In the genomic region with DNA sequence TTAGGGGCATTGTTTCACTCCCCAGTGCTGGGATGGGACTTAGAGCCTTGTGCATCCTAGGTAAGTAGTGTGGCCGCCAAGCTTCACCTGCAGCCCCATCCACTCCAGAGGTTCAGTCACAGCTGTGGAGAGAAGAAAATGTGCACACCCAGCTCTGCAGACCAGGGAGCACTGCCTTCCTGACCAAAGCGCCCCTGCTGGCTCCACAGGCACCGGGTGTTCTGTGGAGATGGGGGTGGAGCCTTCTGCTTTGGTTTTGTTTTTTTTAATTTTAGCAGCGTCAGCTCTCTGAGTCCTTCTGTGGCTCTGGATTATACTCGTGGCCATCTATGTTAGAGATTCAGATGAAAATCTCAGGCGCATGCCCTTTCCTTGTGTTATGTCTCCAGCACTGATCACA, we compare ENCODE assay signal across 34 mouse cellular contexts. TPM values are rescaled to one million over a fixed set of nuclear protein-coding genes. Genes with fewer than 3 reads are reported as not detected.
A peak's percentile ranks its signal among the peaks of the same experiment; 100 is the strongest.
DNase-seq lines count a peak whose midpoint lies in the region; ATAC-seq lines count a peak whose summit lies in the region.
"Had no signal": no experiment of that assay in that cellular context is flagged by ENCODE, and none has a peak within 500 bp of the region (broad histone marks: within the 10 kb centered on the region; RNA-seq: fewer than 3 reads in every experiment).

No protein-coding gene starts in this region.

- no peak overlapping the region for H3K27ac ChIP-seq in kidney, embryonic 15.5 days
- H3K27ac ChIP-seq: embryonic facial prominence, embryonic 15.5 days; limb, embryonic 15.5 days; liver, embryonic 15.5 days; macrophage; midbrain, embryonic 15.5 days; neural tube, embryonic 12.5 days had no signal

- no peak overlapping the region for H3K4me3 ChIP-seq in kidney, embryonic 15.5 days (replicated peaks)
- H3K4me3 ChIP-seq: embryonic facial prominence, embryonic 15.5 days; heart, embryonic 12.5 days; limb, embryonic 15.5 days; liver, embryonic 15.5 days; midbrain, embryonic 15.5 days; neural tube, embryonic 12.5 days had no signal

- no peaks in the 10 kb centered on the region for H3K4me1 ChIP-seq in kidney, embryonic 15.5 days
- H3K4me1 ChIP-seq: embryonic facial prominence, embryonic 15.5 days; heart, embryonic 12.5 days; limb, embryonic 15.5 days; liver, embryonic 15.5 days; midbrain, embryonic 15.5 days; neural tube, embryonic 12.5 days had no signal

- peak; percentile 25 for DNase-seq in kidney, adult 18-20 months
- peak; percentile 40 for DNase-seq in lung, postnatal 10 days
- DNase-seq in lung, adult 18-20 months, result no peak
- peak; percentile 36 to 64 for DNase-seq in kidney, adult 8-10 months
- DNase-seq in kidney, postnatal 4 days, result peak; percentile 11 to 22
- no peak for DNase-seq in adrenal gland, adult 8-10 months
- DNase-seq in c-Kit-positive CD71-positive TER-119-positive erythroid progenitor cells, embryonic 14.5 days (ENCODE audit: low spot score), result no peak
- DNase-seq: adrenal gland, postnatal 10 days; cerebellum, adult 9-11 months; gastrocnemius, postnatal 14 days; heart, adult 18-20 months; heart, postnatal 10 days; left cerebral cortex, postnatal 4 days had no signal

- no peak overlapping the region for H3K9ac ChIP-seq in kidney, embryonic 15.5 days
- H3K9ac ChIP-seq: embryonic facial prominence, embryonic 15.5 days; heart, embryonic 12.5 days; limb, embryonic 15.5 days; liver, embryonic 15.5 days; midbrain, embryonic 15.5 days; neural tube, embryonic 12.5 days had no signal

- H3K9me3 ChIP-seq in kidney, embryonic 15.5 days (replicated peaks), result no peaks in the 10 kb centered on the region
- H3K9me3 ChIP-seq: embryonic facial prominence, embryonic 15.5 days; G1E; heart, embryonic 12.5 days; limb, embryonic 15.5 days; liver, embryonic 15.5 days; midbrain, embryonic 15.5 days; neural tube, embryonic 12.5 days had no signal

- WGBS in kidney, embryonic 15.5 days, result 83% methylated on average over 6 of the region's 6 CpGs

- peaks cover 96% of the 10 kb centered on the region for H3K36me3 ChIP-seq in kidney, embryonic 15.5 days

- no peaks in the 10 kb centered on the region for H3K27me3 ChIP-seq in kidney, embryonic 15.5 days
- H3K27me3 ChIP-seq: CH12.LX; embryonic facial prominence, embryonic 15.5 days; heart, embryonic 12.5 days; limb, embryonic 15.5 days; liver, embryonic 15.5 days; midbrain, embryonic 15.5 days; neural tube, embryonic 12.5 days; Patski had no signal

- no peak for ATAC-seq in kidney, embryonic 15.5 days (replicated peaks; ENCODE audit: low FRiP score)
- ATAC-seq: activated CD4-positive, CD25-positive, alpha-beta regulatory T cell, adult 4 months; forebrain, embryonic 14.5 days; midbrain, embryonic 15.5 days; Patski had no signal

- no peak overlapping the region for H3K4me2 ChIP-seq in kidney, embryonic 15.5 days
- H3K4me2 ChIP-seq: embryonic facial prominence, embryonic 15.5 days; heart, embryonic 12.5 days; limb, embryonic 15.5 days; liver, embryonic 15.5 days; midbrain, embryonic 15.5 days; neural tube, embryonic 12.5 days had no signal

RNA-seq across cellular contexts. Expression of a gene that starts 3.4 kb away (rescaled TPM):
- polyA plus RNA-seq in kidney, embryonic 15.5 days (2015; fragmentation: Nextera tagmentation; extraction: Ambion mirVana), result 0.54 and 0.61 TPM in 2 replicates
- 1 to 10 TPM in 3 of 4 experiments, under 1 TPM in 1; 0.96 to 1.6 (median 1.3) TPM for total RNA-seq in adrenal gland, adult 8-10 months (2022)
- total RNA-seq: common myeloid progenitor, adult 5-6 weeks had no signal
- polyA plus RNA-seq: macrophage had no signal

RNA-seq across cellular contexts. Expression of a gene that starts 39.1 kb away (rescaled TPM):
- 1.6 TPM in 2 replicates for polyA plus RNA-seq in kidney, embryonic 15.5 days (2015; fragmentation: Nextera tagmentation; extraction: Ambion mirVana)
- total RNA-seq in adrenal gland, adult 8-10 months (2022), result under 1 TPM in 1 of 4 experiments, not detected in 3; 0.10 TPM
- total RNA-seq: adrenal gland, postnatal 10 days; heart, adult 18-20 months; heart, postnatal 10 days had no signal
- polyA plus RNA-seq: activated CD4-positive, CD25-positive, alpha-beta regulatory T cell, adult 4 months; G1E; large intestine, adult 2 months; macrophage; Patski; spleen, adult 2 months had no signal

RNA-seq across cellular contexts. Expression of a gene that starts 41.6 kb away (rescaled TPM):
- polyA plus RNA-seq in kidney, embryonic 15.5 days (2015; fragmentation: Nextera tagmentation; extraction: Ambion mirVana), result 95.2 and 105 TPM in 2 replicates
- 100 to 1,000 TPM; 124 to 152 (median 132) TPM for total RNA-seq in adrenal gland, adult 8-10 months (2022)

RNA-seq across cellular contexts. Expression of a gene that starts 47.1 kb away (rescaled TPM):
- polyA plus RNA-seq in kidney, embryonic 15.5 days (2015; fragmentation: Nextera tagmentation; extraction: Ambion mirVana), result not detected in 2 replicates
- not detected for total RNA-seq in adrenal gland, adult 8-10 months (2022)
- total RNA-seq: adrenal gland, postnatal 10 days; CH12.LX; common myeloid progenitor, adult 5-6 weeks; gastrocnemius, postnatal 14 days; heart, adult 18-20 months; heart, postnatal 10 days; left cerebral cortex, adult 18-20 months; left cerebral cortex, postnatal 4 days had no signal
- polyA plus RNA-seq: activated CD4-positive, CD25-positive, alpha-beta regulatory T cell, adult 4 months; brain, embryonic 14.5 days; embryonic facial prominence, embryonic 15.5 days; forebrain, embryonic 14.5 days; heart, embryonic 12.5 days; hindbrain, embryonic 11.5 days; large intestine, adult 2 months; limb, embryonic 15.5 days; liver, embryonic 15.5 days; lung, embryonic 16.5 days; macrophage; midbrain, embryonic 15.5 days; neural tube, embryonic 12.5 days; Patski; spleen, adult 2 months; thymus, postnatal 0 days had no signal

RNA-seq across cellular contexts. Expression of a gene that starts 50.5 kb away (rescaled TPM):
- polyA plus RNA-seq in kidney, embryonic 15.5 days (2015; fragmentation: Nextera tagmentation; extraction: Ambion mirVana), result 695 and 743 TPM in 2 replicates
- 100 to 1,000 TPM; 524 to 812 (median 629) TPM for total RNA-seq in adrenal gland, adult 8-10 months (2022)

Comparison
In these comparisons a context has a peak if more than half of its experiments do, and no peak if none do; other contexts are left out.
1. DNase-seq: peak in kidney, adult 18-20 months (single experiment), lung, postnatal 10 days (single experiment), kidney, adult 8-10 months (2 of 2) and kidney, postnatal 4 days (2 of 2); none in lung, adult 18-20 months (0 of 2), adrenal gland, adult 8-10 months (single experiment) and c-Kit-positive CD71-positive TER-119-positive erythroid progenitor cells, embryonic 14.5 days (single experiment).